8 mouse cellular contexts compared by ENCODE assay signal in genomic region chr5:24101446-24102140, GRCm38 (mm10). TPM values are rescaled to one million over a fixed set of nuclear protein-coding genes. Genes with fewer than 3 reads are reported as not detected.
DNase-seq lines count a peak whose midpoint lies in the region; ATAC-seq and TF ChIP-seq lines count a peak whose summit lies in the region.

No protein-coding gene starts in this region.

- no peak for DNase-seq in gastrocnemius, adult 2 months
- DNase-seq in gastrocnemius, postnatal 10 days = no peak
- peak; percentile 68 for DNase-seq in 3T3-L1 (ENCODE audit: low read depth, low spot score)
- peak; percentile 72 for DNase-seq in embryo, embryonic 10.5 days (ENCODE audit: low spot score)
- DNase-seq in midbrain, postnatal 0 days (ENCODE audit: low spot score) = peak; percentile 75
- DNase-seq in yolk sac, embryonic 10.5 days (ENCODE audit: low spot score) = no peak
- DNase-seq in right cerebral cortex, postnatal 4 days = no peak

- no peaks in the 10 kb centered on the region for H3K27me3 ChIP-seq in hindbrain, embryonic 15.5 days
- H3K27me3 ChIP-seq in midbrain, postnatal 0 days (ENCODE audit: insufficient read depth, low read length) = no peaks in the 10 kb centered on the region

- peak; percentile 29; the same call in 1 of the 2 replicates for TF ChIP-seq CTCF in gastrocnemius, adult 2 months (IDR thresholded peaks at IDR 0.05)
- peak; percentile 63 for TF ChIP-seq CTCF in midbrain, postnatal 0 days (IDR thresholded peaks at IDR 0.05)

- peak overlapping the region; percentile 96 for H3K9ac ChIP-seq in hindbrain, embryonic 15.5 days
- H3K9ac ChIP-seq in midbrain, postnatal 0 days (replicated peaks; ENCODE audit: low read length, poor library complexity, severe bottlenecking) = peak overlapping the region; percentile 92

- intact Hi-C loops in gastrocnemius, adult 2 months (cut with DNase I) = loop anchor here (2.0 kb wide), 1 partner anchor 25 kb away; no protein-coding TSS in a partner anchor

- peak overlapping the region; percentile 97 for H3K27ac ChIP-seq in gastrocnemius, adult 2 months
- H3K27ac ChIP-seq in hindbrain, embryonic 15.5 days (replicated peaks) = peak overlapping the region; percentile 96
- peak overlapping the region; percentile 97 for H3K27ac ChIP-seq in midbrain, postnatal 0 days (ENCODE audit: low read depth, low read length)

- H3K4me2 ChIP-seq in hindbrain, embryonic 15.5 days = peak overlapping the region; percentile 77
- H3K4me2 ChIP-seq in midbrain, postnatal 0 days (ENCODE audit: low read depth, low read length, poor library complexity, severe bottlenecking) = peak overlapping the region; percentile 64

- no peaks in the 10 kb centered on the region for H3K9me3 ChIP-seq in hindbrain, embryonic 15.5 days
- no peaks in the 10 kb centered on the region for H3K9me3 ChIP-seq in midbrain, postnatal 0 days (ENCODE audit: low read length)

- H3K4me1 ChIP-seq in hindbrain, embryonic 15.5 days (replicated peaks) = peaks cover 37% of the 10 kb centered on the region
- no peaks in the 10 kb centered on the region; the same call in 1 of the 2 replicates for H3K4me1 ChIP-seq in midbrain, postnatal 0 days (ENCODE audit: insufficient read depth, low read length)

- WGBS in hindbrain, embryonic 15.5 days = 4% methylated on average over 8 of the region's 8 CpGs
- 2% methylated on average over 8 of the region's 8 CpGs for WGBS in midbrain, postnatal 0 days

- no peaks in the 10 kb centered on the region for H3K36me3 ChIP-seq in hindbrain, embryonic 15.5 days
- no peaks in the 10 kb centered on the region for H3K36me3 ChIP-seq in midbrain, postnatal 0 days (ENCODE audit: insufficient read depth, low read length)

- 0 out of 2 replicates have a peak, but pooled peaks have one; percentile 1 for ATAC-seq in hindbrain, embryonic 15.5 days (ENCODE audit: low FRiP score, low read depth)
- ATAC-seq in midbrain, postnatal 0 days (ENCODE audit: low FRiP score) = no peak

- peak overlapping the region; percentile 88 for H3K4me3 ChIP-seq in gastrocnemius, adult 2 months
- H3K4me3 ChIP-seq in hindbrain, embryonic 15.5 days = peak overlapping the region; percentile 89
- peak overlapping the region; percentile 79 for H3K4me3 ChIP-seq in midbrain, postnatal 0 days (ENCODE audit: low read depth, low read length)

RNA-seq across cellular contexts. Expression of gene Klhl7, which starts 1.2 kb away (rescaled TPM):
- 10 to 100 TPM; 38.2 to 39.9 TPM for total RNA-seq in gastrocnemius, adult 2 months (2021)
- total RNA-seq in gastrocnemius, postnatal 10 days (2021) = 10 to 100 TPM; 35.0 to 41.5 TPM
- 129 and 133 TPM in 2 replicates for polyA plus RNA-seq in hindbrain, embryonic 15.5 days (2015; fragmentation: Nextera tagmentation; extraction: Ambion mirVana)
- 149 and 188 TPM in 2 replicates for total RNA-seq in midbrain, postnatal 0 days (2014; rRNA removed)
- 114 and 123 TPM in 2 replicates for polyA plus RNA-seq in midbrain, postnatal 0 days (2015; fragmentation: Nextera tagmentation; extraction: Ambion mirVana)

Comparison
In these comparisons a context has a peak if more than half of its experiments do, and no peak if none do; other contexts are left out.
1. DNase-seq: peak in 3T3-L1 (single experiment), embryo, embryonic 10.5 days (single experiment) and midbrain, postnatal 0 days (single experiment); none in gastrocnemius, adult 2 months (single experiment), gastrocnemius, postnatal 10 days (single experiment), yolk sac, embryonic 10.5 days (single experiment) and right cerebral cortex, postnatal 4 days (single experiment).
2. Peak in every context shown above with its lines, with median percentiles within 50 percentile points of each other: H3K27ac ChIP-seq and H3K4me3 ChIP-seq.